Mouse (Mus musculus) T-helper 1 cell (primary cell): ENCODE measurements at regions not wholly inside any gene's neighbourhood (a gene's known extent, or its start where the extent isn't known, plus 50 kb on each side); places are given as distances from the start of the nearest gene placed in this dataset.

ENCODE experiments used
- in situ Hi-C: fragments of 300-600 bp; cut with MboI, MseI; formaldehyde crosslinking; loops from one replicate; pipeline ENCODE4 v1.15.1; 2025; ENCODE audit warnings: high pct_unique_total_duplicates

DNA sequence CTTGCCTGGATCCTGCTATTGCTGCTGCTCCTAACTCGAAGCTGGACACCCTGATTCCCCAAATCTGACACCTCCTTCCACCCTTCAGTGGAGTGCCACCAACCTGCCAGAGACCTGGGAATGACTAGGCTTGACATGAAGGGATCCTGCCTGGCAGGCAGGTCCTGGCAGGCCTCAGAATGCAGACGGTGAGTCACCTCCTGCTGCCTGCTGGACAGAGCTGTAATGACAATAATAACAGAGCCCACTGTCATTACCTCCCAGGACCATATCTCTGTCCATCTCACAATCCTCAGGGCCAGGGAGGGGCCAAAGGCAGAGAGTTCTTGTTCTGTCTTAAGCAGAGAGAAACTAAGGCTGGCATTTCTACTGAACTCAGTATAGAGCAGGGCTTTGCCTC is 61.5 kb upstream of the Vps8 start:
- in situ Hi-C loops: no loop called here

DNA sequence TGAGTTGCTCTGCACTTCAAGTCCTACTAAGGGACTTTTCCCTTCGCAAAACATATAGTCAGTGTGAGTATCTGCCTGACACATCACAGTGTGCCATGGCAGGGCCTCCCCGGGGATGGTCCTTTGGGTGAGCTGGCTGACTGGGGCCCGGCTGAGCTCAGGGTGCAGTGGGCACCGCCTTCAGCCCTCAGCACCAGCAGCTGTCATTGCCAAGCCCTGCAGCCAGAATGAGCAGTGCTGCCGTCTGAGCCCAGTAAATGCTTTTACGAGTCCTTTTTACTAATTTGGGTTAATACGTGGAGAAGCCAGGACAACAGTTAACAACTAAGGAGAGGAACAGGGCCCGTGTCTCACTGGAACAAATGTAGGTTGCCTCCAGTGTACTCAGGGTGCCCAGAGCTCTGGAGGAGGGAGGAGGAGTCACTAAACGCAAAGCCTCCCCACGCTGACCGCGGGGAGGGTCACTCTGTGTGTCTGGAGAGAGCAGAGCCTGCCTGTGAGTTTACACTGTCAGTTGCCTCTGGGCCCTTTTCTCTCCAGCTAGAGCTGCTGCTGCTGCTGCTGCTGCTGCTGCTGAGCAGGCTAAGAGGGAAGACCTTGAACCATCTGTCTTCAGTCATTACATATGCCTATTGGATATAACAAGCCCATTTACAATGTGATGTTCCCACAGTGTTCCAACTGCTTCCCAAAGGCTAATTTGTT is 60.1 kb upstream of the Vps8 start:
- in situ Hi-C loops: no loop called here

DNA sequence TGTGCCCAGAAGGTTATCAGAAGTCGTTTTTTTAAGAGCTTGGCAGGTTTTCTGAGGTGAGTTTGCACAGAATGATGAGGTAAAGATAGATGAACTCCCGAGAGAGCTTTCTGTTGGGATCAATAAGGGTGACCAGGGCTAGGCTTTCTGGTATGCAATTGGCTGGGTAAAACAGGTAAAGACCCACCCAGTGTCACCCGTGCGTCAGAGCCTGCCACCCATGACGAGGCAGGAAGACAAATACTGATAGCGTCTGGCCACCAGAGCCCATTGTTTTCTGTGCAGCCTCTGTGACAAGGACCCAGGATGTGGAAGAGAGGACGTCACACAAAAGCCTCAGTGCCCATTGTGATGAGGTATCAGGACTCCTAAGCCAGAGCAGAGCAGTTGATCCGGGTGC is 58.0 kb upstream of the Vps8 start:
- in situ Hi-C loops: loop anchor here (5.0 kb wide), 1 partner anchor 212 kb away; no protein-coding TSS in a partner anchor

DNA sequence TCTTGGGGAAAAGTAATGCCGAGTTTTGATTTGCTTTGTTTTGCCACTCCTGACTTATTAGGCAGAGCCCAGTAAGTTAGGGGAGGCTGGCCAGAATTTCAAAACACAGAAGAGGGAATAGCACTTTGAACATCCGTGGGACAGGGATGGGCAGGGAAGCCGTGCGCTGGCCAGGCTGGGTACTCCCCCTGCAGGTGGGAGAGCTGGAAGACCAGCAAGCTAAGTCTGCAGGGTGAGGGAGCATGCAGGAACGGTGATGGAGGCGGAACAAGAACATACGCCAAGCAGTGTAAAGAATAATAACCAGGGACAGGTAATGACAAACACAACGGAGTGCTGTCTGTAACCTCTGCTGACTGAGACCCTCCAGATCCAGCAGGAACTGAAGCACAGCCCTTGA is 55.5 kb upstream of the Vps8 start:
- in situ Hi-C loops: loop anchor here (5.0 kb wide), 1 partner anchor 210 kb away; no protein-coding TSS in a partner anchor

DNA sequence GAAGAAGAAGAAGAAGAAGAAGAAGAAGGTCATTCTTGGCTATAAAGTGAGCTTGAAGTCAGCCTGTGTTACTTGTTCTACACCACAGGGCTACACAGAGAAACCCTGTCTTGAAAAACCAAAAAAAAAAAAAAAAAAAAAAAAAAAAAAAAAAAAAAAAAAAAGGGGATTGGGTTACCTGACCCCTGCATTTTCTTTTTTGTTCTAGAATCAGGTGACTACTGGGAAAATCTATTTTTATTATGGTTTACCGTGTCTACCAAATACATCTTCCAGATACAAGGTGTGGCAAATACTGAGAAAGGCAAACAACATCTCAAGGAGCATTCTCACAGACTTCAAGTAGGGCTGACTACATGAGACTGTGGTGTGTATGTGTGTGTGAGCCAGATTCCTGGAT is 54.1 kb upstream of the Vps8 start:
- in situ Hi-C loops: loop anchor here (5.0 kb wide), 1 partner anchor 208 kb away; no protein-coding TSS in a partner anchor

DNA sequence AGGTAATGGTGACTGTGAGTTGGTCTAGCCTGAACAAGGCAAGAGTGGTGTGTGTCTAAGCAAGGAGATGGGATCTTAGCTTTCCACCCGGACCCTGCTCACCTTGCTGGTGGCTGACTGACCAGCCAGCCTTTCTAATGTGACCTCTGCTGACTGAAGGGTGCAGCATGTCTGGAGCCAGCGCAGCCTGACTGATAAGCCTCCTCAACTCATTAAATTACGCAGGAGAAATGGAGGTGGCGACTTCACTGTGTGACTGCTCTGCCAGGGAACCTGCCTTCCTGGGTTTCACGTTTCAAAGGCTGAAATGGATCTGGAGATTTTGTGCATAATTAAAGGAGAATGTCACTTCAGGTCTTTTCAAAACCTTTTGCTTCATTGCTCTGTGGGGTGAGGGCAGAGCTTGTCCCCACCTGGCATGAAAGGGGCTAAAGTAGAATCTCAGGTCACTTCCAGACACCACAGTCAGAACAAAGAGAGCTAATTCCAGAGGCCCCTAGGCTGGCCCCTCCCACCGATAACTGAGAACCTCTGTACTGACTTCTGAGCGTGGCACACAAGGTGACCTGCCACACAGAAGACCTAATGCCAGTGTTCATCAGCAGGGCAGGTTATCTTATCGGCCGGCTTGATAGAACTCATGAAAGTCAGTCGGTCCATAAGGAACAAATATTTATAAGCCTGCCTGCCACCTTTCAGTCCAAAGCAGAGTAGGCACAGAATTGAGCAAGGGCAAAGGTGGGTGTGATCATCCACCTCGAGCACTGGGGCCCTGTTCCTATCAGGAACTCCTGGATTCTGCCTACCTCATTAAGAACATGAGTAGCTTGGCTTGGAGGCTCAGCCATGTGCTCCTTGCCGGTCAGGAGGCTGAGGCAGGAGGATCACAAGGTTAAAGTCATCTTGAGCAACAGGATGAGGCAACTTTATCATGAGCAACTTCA is 53.1 kb upstream of the Vps8 start:
- in situ Hi-C loops: loop anchor here (5.0 kb wide), 1 partner anchor 207 kb away; no protein-coding TSS in a partner anchor
